ENCODE assay signal across 21 mouse cellular contexts in the genomic region with DNA sequence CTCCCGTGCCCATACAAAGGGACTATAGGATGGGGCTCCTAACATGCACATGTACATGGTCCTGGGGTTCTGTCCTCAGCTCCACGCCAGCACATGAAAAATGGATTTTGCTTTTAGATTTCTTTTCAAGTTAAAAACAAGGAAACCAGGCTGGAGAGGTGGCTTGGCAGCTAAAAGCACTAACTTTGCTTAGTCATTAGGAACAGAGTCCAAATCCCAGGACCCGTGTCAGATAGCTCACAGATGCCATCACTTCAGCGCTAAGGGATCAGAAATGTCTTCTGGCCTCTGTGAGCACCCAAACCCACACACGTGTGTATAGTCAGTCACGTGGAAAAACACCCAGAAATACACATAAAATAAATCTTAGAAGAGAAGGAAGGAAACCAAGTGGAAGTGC. TPM values are rescaled to one million over a fixed set of nuclear protein-coding genes. Genes with fewer than 3 reads are reported as not detected.
DNase-seq lines count a peak whose midpoint lies in the region; ATAC-seq and TF ChIP-seq lines count a peak whose summit lies in the region.
"Had no signal": no experiment of that assay in that cellular context is flagged by ENCODE, and none has a peak within 500 bp of the region (broad histone marks: within the 10 kb centered on the region; RNA-seq: fewer than 3 reads in every experiment).

No protein-coding gene starts in this region.

- 0 out of 2 replicates have a peak, but pooled peaks cover 8% of the 10 kb centered on the region for H3K4me1 ChIP-seq in kidney, embryonic 14.5 days (ENCODE audit: control insufficient read depth, insufficient read depth, low read length)
- H3K4me1 ChIP-seq: forebrain, embryonic 12.5 days; forebrain, embryonic 15.5 days; hindbrain, embryonic 15.5 days had no signal

- no peak for ATAC-seq in kidney, embryonic 14.5 days (ENCODE audit: low FRiP score, low TSS enrichment)
- ATAC-seq: activated CD4-positive, CD25-positive, alpha-beta regulatory T cell, adult 4 months; CD4-positive, CD25-positive, alpha-beta regulatory T cell, adult 4 months; forebrain, embryonic 15.5 days had no signal

- intact Hi-C loops in left cerebral cortex, adult 2 months (cut with DNase I): no loop called here
- intact Hi-C loops in left cerebral cortex, postnatal 36 days (cut with DNase I): no loop called here

- 92% methylated on average over 6 of the region's 6 CpGs for WGBS in kidney, embryonic 14.5 days

- peak; percentile 15 for DNase-seq in kidney, adult 11 months
- DNase-seq in kidney, adult 8-10 months: peak; percentile 17 to 31
- no peak for DNase-seq in kidney, postnatal 14 days
- no peak for DNase-seq in left cerebral cortex, adult 2 months (ENCODE audit: extremely low spot score in 1 of 2, low spot score in 2 of 2)
- no peak for DNase-seq in left cerebral cortex, postnatal 36 days (ENCODE audit: low spot score in 2 of 2)
- no peak for DNase-seq in embryo, embryonic 9.5 days (ENCODE audit: extremely low spot score)
- DNase-seq: adrenal gland, adult 8-10 months; adrenal gland, postnatal 25 days; gastrocnemius, postnatal 14 days; heart, adult 11 months had no signal

- no peak for TF ChIP-seq CTCF in left cerebral cortex, adult 2 months (IDR thresholded peaks at IDR 0.05)

- no peaks in the 10 kb centered on the region for H3K9me3 ChIP-seq in kidney, embryonic 14.5 days (ENCODE audit: control insufficient read depth, low read length)
- H3K9me3 ChIP-seq: embryonic facial prominence, embryonic 10.5 days; embryonic facial prominence, embryonic 13.5 days; forebrain, embryonic 12.5 days; forebrain, embryonic 15.5 days; hindbrain, embryonic 12.5 days; hindbrain, embryonic 15.5 days had no signal

- H3K4me3 ChIP-seq in kidney, embryonic 14.5 days (ENCODE audit: low read length): no peak overlapping the region
- no peak overlapping the region for H3K4me3 ChIP-seq in left cerebral cortex, adult 2 months
- H3K4me3 ChIP-seq: embryonic facial prominence, embryonic 10.5 days; embryonic facial prominence, embryonic 13.5 days; erythroblast, embryonic 14.5 days; forebrain, embryonic 12.5 days; forebrain, embryonic 15.5 days; hindbrain, embryonic 12.5 days; hindbrain, embryonic 15.5 days had no signal

- H3K4me2 ChIP-seq in kidney, embryonic 14.5 days (replicated peaks; ENCODE audit: low read depth, low read length): no peak overlapping the region
- H3K4me2 ChIP-seq: embryonic facial prominence, embryonic 13.5 days; forebrain, embryonic 12.5 days; forebrain, embryonic 15.5 days; heart, embryonic 11.5 days; hindbrain, embryonic 12.5 days; hindbrain, embryonic 15.5 days had no signal

- H3K36me3 ChIP-seq in kidney, embryonic 14.5 days (ENCODE audit: control insufficient read depth, insufficient read depth, low read length): peaks cover 77% of the 10 kb centered on the region

- H3K27ac ChIP-seq in kidney, embryonic 14.5 days (ENCODE audit: low read depth, low read length): no peak overlapping the region
- H3K27ac ChIP-seq in left cerebral cortex, adult 2 months: peak overlapping the region; percentile 8; the same call in 1 of the 2 replicates
- H3K27ac ChIP-seq: embryonic facial prominence, embryonic 10.5 days; embryonic facial prominence, embryonic 13.5 days; forebrain, embryonic 12.5 days; forebrain, embryonic 15.5 days; hindbrain, embryonic 12.5 days; hindbrain, embryonic 15.5 days had no signal

- H3K9ac ChIP-seq in kidney, embryonic 14.5 days (ENCODE audit: low read depth, low read length): no peak overlapping the region
- H3K9ac ChIP-seq: embryonic facial prominence, embryonic 13.5 days; forebrain, embryonic 12.5 days; forebrain, embryonic 15.5 days; hindbrain, embryonic 12.5 days; hindbrain, embryonic 15.5 days had no signal

- no peaks in the 10 kb centered on the region for H3K27me3 ChIP-seq in kidney, embryonic 14.5 days (ENCODE audit: control insufficient read depth, insufficient read depth, low read length)
- H3K27me3 ChIP-seq: embryonic facial prominence, embryonic 13.5 days; forebrain, embryonic 12.5 days; forebrain, embryonic 15.5 days; hindbrain, embryonic 12.5 days; hindbrain, embryonic 15.5 days had no signal

RNA-seq across cellular contexts. Expression of a gene that starts 48.7 kb away (rescaled TPM):
- 31.6 and 50.1 TPM in 2 replicates for polyA plus RNA-seq in kidney, embryonic 14.5 days (2014; fragmentation: Nextera tagmentation; extraction: Ambion mirVana)
- total RNA-seq in left cerebral cortex, adult 2 months (2021): 10 to 100 TPM; 78.9 to 81.2 TPM
- 10 to 100 TPM; 83.3 to 93.0 TPM for total RNA-seq in left cerebral cortex, postnatal 36 days (2021)

Comparison
In these comparisons a context has a peak if more than half of its experiments do, and no peak if none do; other contexts are left out.
1. DNase-seq: peak in kidney, adult 11 months (single experiment) and kidney, adult 8-10 months (2 of 2); none in kidney, postnatal 14 days (single experiment), left cerebral cortex, adult 2 months (0 of 2), left cerebral cortex, postnatal 36 days (0 of 2) and embryo, embryonic 9.5 days (single experiment).